Mouse (Mus musculus) midbrain, postnatal 0 days (tissue): ENCODE data around the gene Gzmm. TPM values are rescaled to one million over a fixed set of nuclear protein-coding genes. Genes with fewer than 3 reads are reported as not detected.

ENCODE experiments used
- ATAC-seq: fragments of 200-750 bp; cut with Nextera tagmentation; 2 replicates; pipeline ENCODE4 v1.8.0; 2017; ENCODE audit warnings: moderate number of reproducible peaks, mild to moderate bottlenecking, moderate TSS enrichment, moderate library complexity; ENCODE audit not compliant: low FRiP score
- DNase-seq: peaks from one replicate; pipeline ENCODE4 v3.0.0-alpha.2; 2015; ENCODE audit warnings: low spot score
- H3K27ac ChIP-seq: fragments of 300-500 bp; sonication (generic); 2 replicates; pipeline ENCODE4 v1.5.1; 2014; ENCODE audit warnings: low read depth, mild to moderate bottlenecking, low read length, mixed read lengths
- H3K27me3 ChIP-seq: fragments of 300-500 bp; sonication (generic); 2 replicates; pipeline ENCODE4 v1.6.1; 2014; ENCODE audit warnings: low read length, control low read depth, mixed read lengths; ENCODE audit not compliant: insufficient read depth
- H3K36me3 ChIP-seq: fragments of 300-500 bp; sonication (generic); 2 replicates; pipeline ENCODE4 v1.6.1; 2014; ENCODE audit warnings: low read length, control low read depth, mixed read lengths; ENCODE audit not compliant: insufficient read depth
- H3K4me1 ChIP-seq: fragments of 300-500 bp; sonication (generic); 2 replicates; pipeline ENCODE4 v1.6.1; 2014; ENCODE audit warnings: mild to moderate bottlenecking, control low read depth, antibody characterized with exemption, low read length, mixed read lengths; ENCODE audit not compliant: insufficient read depth
- H3K4me2 ChIP-seq: fragments of 300-500 bp; sonication (generic); 2 replicates; pipeline ENCODE4 v1.6.1; 2014; ENCODE audit warnings: low read depth, mild to moderate bottlenecking, low read length, mixed read lengths; ENCODE audit not compliant: poor library complexity, severe bottlenecking
- H3K4me3 ChIP-seq: fragments of 300-500 bp; sonication (generic); 2 replicates; pipeline ENCODE4 v1.5.1; 2014; ENCODE audit warnings: low read depth, mild to moderate bottlenecking, low read length, moderate library complexity
- H3K9ac ChIP-seq: fragments of 300-500 bp; sonication (generic); replicated peaks from 2 replicates; pipeline ENCODE4 v1.6.1; 2014; ENCODE audit warnings: mild to moderate bottlenecking, low read length, moderate library complexity, mixed read lengths; ENCODE audit not compliant: poor library complexity, severe bottlenecking
- H3K9me3 ChIP-seq: fragments of 300-500 bp; sonication (generic); 2 replicates; pipeline ENCODE4 v1.6.1; 2016; ENCODE audit warnings: low read length, control low read depth
- CTCF ChIP-seq: IDR thresholded peaks from 2 replicates; pipeline ENCODE4 v1.5.1; 2016; ENCODE audit warnings: antibody characterized with exemption, mild to moderate bottlenecking
- whole genome bisulfite sequencing: fragments of 180-500 bp; shearing (Covaris S2); extraction: QIAGEN DNeasy Blood & Tissue Kit; methylation state at CpG from one replicate; pipeline ENCODE4 v1.1.7; 2014; 5-methylcytosine and 5-hydroxymethylcytosine counted together
- polyA plus RNA-seq: library from polyadenylated mRNA; unstranded; fragments of >200 nt; fragmentation: Nextera tagmentation; extraction: Ambion mirVana; gene quantifications from 2 replicates; pipeline ENCODE4 v1.2.1, GENCODE M21; 2015
- total RNA-seq: library from RNA; depleted of rRNA; stranded (reverse); fragments of >200 nt; gene quantifications from 2 replicates; pipeline ENCODE4 v1.2.3, GENCODE M21; 2014; rRNA removed

Gzmm gene
- total and polyA plus RNA-seq, 2 experiments from 2014 or later: 0.66 to 1.2 TPM

DNA sequence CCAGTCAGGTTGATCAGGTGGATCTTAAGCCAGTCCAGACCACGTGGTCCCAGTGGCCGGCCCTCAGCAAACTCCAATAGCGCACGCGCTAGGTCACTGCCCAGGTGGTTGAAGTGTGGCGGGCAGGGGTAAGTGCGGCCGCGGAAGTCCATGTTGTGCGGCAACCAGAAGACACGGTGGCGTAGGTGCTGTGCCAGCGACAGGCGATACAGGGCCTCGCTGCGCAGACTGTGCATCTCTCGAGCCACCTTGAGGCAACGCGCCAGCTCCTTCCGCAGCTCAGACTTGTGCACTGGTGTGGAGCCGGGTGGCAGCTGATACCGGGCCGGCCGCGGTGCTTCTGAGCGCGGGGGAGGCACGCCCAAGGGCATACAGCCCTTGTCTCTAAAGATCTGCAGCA is 50.4 kb downstream of the Gzmm start:
- no peak for TF ChIP-seq CTCF
- ATAC-seq (no peak), DNase-seq (no peak)
- no peak overlapping the region for H3K4me3 ChIP-seq
- no peaks in the 10 kb centered on the region for H3K4me1 ChIP-seq
- no peak overlapping the region for H3K4me2 ChIP-seq
- 96% methylated on average over 28 of the region's 28 CpGs for WGBS
- peaks cover 17% of the 10 kb centered on the region for H3K9me3 ChIP-seq
- no peak overlapping the region for H3K27ac ChIP-seq
- H3K27me3 ChIP-seq: no peaks in the 10 kb centered on the region
- no peak overlapping the region for H3K9ac ChIP-seq
- H3K36me3 ChIP-seq: peaks cover 92% of the 10 kb centered on the region

DNA sequence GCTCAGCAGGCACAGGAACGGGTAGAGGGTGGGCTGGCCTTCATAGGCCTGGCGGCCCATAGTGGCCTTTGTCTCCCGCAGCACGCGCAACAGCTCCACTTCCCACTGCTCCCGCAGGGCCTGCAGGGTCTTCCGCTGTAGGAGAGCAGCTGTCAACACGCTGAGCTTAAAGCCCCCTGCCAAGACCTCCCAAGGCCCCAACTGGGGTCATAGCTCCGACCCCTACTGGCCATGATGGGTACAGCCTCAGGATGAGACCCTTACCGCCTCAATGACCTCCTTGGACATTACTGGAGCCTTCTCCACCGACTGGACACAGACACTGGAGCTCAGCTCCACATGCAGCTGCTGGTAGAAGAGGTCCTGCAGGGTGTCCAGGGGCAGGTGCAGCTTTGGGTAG is 52.0 kb downstream of the Gzmm start:
- 48% methylated on average over 11 of the region's 11 CpGs for WGBS
- Histone ChIP-seq H3K9ac (no peak overlapping the region), H3K4me3 (no peak overlapping the region), H3K27ac (no peak overlapping the region), H3K36me3 (peaks cover 77% of the 10 kb centered on the region), H3K27me3 (no peaks in the 10 kb centered on the region), H3K4me1 (no peaks in the 10 kb centered on the region), H3K4me2 (no peak overlapping the region), H3K9me3 (peaks cover 17% of the 10 kb centered on the region)
- no peak; the same call in 1 of the 2 replicates for TF ChIP-seq CTCF
- DNase-seq (no peak), ATAC-seq (no peak)

DNA sequence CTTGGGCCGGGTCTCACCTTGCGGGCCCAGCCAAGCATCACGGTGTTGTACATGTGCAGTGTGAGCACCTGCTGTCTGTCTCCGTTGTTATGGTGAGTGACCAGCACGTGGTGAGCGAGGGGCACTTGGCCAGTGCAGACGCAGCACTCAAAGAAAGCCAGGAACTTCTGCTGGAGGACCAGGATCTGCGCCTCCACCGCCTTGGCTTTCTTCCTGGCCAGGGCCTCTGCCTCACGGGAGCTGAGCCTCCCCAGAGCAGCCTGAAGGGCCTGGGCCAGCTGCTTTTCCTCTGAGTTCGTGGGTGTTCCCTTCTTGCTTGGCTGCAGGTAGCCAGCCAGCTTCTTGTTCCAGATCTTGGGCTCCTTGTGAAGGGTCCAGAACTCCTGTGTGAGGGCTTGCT is 54.3 kb downstream of the Gzmm start:
- Histone ChIP-seq H3K4me2 (no peak overlapping the region), H3K27me3 (no peaks in the 10 kb centered on the region), H3K9me3 (peaks cover 17% of the 10 kb centered on the region), H3K9ac (no peak overlapping the region), H3K4me1 (no peaks in the 10 kb centered on the region), H3K4me3 (no peak overlapping the region), H3K27ac (no peak overlapping the region), H3K36me3 (peaks cover 56% of the 10 kb centered on the region)
- WGBS: 89% methylated on average over 11 of the region's 11 CpGs
- DNase-seq (no peak), ATAC-seq (no peak)
- TF ChIP-seq CTCF: no peak

DNA sequence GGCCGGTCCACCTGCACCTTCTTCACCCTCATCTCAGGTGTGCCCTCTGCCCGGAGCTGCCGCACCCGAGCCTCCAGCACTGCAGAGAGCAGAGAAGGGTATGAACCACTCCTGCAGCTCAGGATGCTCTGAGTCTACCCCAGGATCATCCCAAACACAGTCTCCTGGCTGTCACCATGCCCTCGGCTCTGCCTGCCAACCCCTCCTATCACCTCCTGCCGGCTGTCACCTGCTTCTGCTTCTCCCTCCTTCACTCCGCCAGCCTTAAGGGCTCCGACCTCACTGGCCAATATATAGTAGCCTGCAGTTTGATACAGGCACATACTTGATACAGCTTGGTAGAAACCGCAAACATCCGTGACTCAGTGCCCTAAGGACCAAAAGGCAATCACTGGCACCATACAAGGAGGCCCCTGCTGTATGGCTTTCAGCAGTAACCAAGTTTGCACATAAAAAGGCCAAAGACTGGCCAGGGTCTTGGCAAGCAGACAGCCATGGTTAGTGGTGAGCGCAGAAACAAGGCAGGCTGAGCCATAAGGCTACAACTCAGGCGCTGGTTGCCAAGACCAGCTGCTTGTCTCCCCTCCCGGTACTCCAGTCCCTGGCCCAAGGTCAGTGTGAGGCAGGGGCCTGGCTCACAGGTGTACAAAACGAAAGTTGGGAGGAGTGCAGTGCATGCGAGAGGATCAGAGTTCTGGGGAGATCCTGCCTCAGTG is 55.0 kb downstream of the Gzmm start:
- ATAC-seq: no peak
- no peak overlapping the region for H3K4me3 ChIP-seq
- no peak for DNase-seq
- TF ChIP-seq CTCF: no peak
- no peaks in the 10 kb centered on the region for H3K4me1 ChIP-seq
- peaks cover 15% of the 10 kb centered on the region for H3K9me3 ChIP-seq
- no peak overlapping the region for H3K9ac ChIP-seq
- 95% methylated on average over 15 of the region's 15 CpGs for WGBS
- no peaks in the 10 kb centered on the region for H3K27me3 ChIP-seq
- no peak overlapping the region for H3K4me2 ChIP-seq
- peaks cover 51% of the 10 kb centered on the region for H3K36me3 ChIP-seq
- no peak overlapping the region for H3K27ac ChIP-seq

Other genes with a start within 250 kb of the Gzmm start
- gene Vmn2r83, start 220.3 kb upstream of the Gzmm start, total RNA-seq: not detected in 2 replicates
- not detected in 2 replicates for gene Vmn2r83, start 220.3 kb upstream of the Gzmm start, polyA plus RNA-seq
- 34.6 and 56.9 TPM in 2 replicates for gene Plpp2, start 155.2 kb upstream of the Gzmm start, total RNA-seq
- gene Plpp2, start 155.2 kb upstream of the Gzmm start, polyA plus RNA-seq: 22.7 and 25.6 TPM in 2 replicates
- gene Mier2, start 133.8 kb upstream of the Gzmm start, total RNA-seq: 95.6 and 98.8 TPM in 2 replicates
- gene Mier2, start 133.8 kb upstream of the Gzmm start, polyA plus RNA-seq: 43.3 and 46.6 TPM in 2 replicates
- gene Theg, start 101.7 kb upstream of the Gzmm start, total RNA-seq: not detected in 2 replicates
- gene Theg, start 101.7 kb upstream of the Gzmm start, polyA plus RNA-seq: not detected in 2 replicates
- 43.6 and 45.2 TPM in 2 replicates for gene C2cd4c, start 75.0 kb upstream of the Gzmm start, total RNA-seq
- gene C2cd4c, start 75.0 kb upstream of the Gzmm start, polyA plus RNA-seq: 1.7 and 1.8 TPM in 2 replicates
- 74.5 and 78.2 TPM in 2 replicates for gene Shc2, start 51.1 kb upstream of the Gzmm start, total RNA-seq
- gene Shc2, start 51.1 kb upstream of the Gzmm start, polyA plus RNA-seq: 25.9 and 26.2 TPM in 2 replicates
- gene Odf3l2, start 43.3 kb upstream of the Gzmm start, total RNA-seq: 2.3 TPM in 1 of 2 replicates, not detected in the other
- gene Odf3l2, start 43.3 kb upstream of the Gzmm start, polyA plus RNA-seq: 1.6 and 2.1 TPM in 2 replicates
- gene Madcam1, start 24.5 kb upstream of the Gzmm start, total RNA-seq: 1.7 and 1.9 TPM in 2 replicates
- gene Madcam1, start 24.5 kb upstream of the Gzmm start, polyA plus RNA-seq: 1.3 and 1.6 TPM in 2 replicates
- gene Tpgs1, start 19.7 kb upstream of the Gzmm start, total RNA-seq: 80.9 and 85.9 TPM in 2 replicates
- gene Tpgs1, start 19.7 kb upstream of the Gzmm start, polyA plus RNA-seq: 139 and 146 TPM in 2 replicates
- 65.8 and 99.4 TPM in 2 replicates for gene Cdc34, start 6.8 kb upstream of the Gzmm start, total RNA-seq
- gene Cdc34, start 6.8 kb upstream of the Gzmm start, polyA plus RNA-seq: 72.5 and 75.2 TPM in 2 replicates
- gene Bsg, start 15.5 kb downstream of the Gzmm start, total RNA-seq: 1,054 and 1,082 TPM in 2 replicates
- 1,042 and 1,135 TPM in 2 replicates for gene Bsg, start 15.5 kb downstream of the Gzmm start, polyA plus RNA-seq
- gene Hcn2, start 27.6 kb downstream of the Gzmm start, total RNA-seq: 60.9 and 66.1 TPM in 2 replicates
- gene Hcn2, start 27.6 kb downstream of the Gzmm start, polyA plus RNA-seq: 5.0 TPM in 2 replicates
- gene Polrmt, start 57.6 kb downstream of the Gzmm start, total RNA-seq: 42.0 and 43.2 TPM in 2 replicates
- 32.5 and 37.4 TPM in 2 replicates for gene Polrmt, start 57.6 kb downstream of the Gzmm start, polyA plus RNA-seq
- gene Fgf22, start 66.1 kb downstream of the Gzmm start, total RNA-seq: 1.7 and 2.2 TPM in 2 replicates
- gene Fgf22, start 66.1 kb downstream of the Gzmm start, polyA plus RNA-seq: 3.1 and 4.0 TPM in 2 replicates
- gene Rnf126, start 77.9 kb downstream of the Gzmm start, total RNA-seq: 79.6 and 107 TPM in 2 replicates
- gene Rnf126, start 77.9 kb downstream of the Gzmm start, polyA plus RNA-seq: 121 and 134 TPM in 2 replicates
- 3.3 and 3.4 TPM in 2 replicates for gene Fstl3, start 88.3 kb downstream of the Gzmm start, total RNA-seq
- 3.0 and 3.9 TPM in 2 replicates for gene Fstl3, start 88.3 kb downstream of the Gzmm start, polyA plus RNA-seq
- gene Prss57, start 101.9 kb downstream of the Gzmm start, total RNA-seq: 1.1 TPM in 1 of 2 replicates, not detected in the other
- gene Prss57, start 101.9 kb downstream of the Gzmm start, polyA plus RNA-seq: 0.09 and 0.25 TPM in 2 replicates
- gene Palm, start 104.6 kb downstream of the Gzmm start, total RNA-seq: 161 and 165 TPM in 2 replicates
- 302 and 308 TPM in 2 replicates for gene Palm, start 104.6 kb downstream of the Gzmm start, polyA plus RNA-seq
- 0.24 TPM in 1 of 2 replicates, not detected in the other for gene Misp, start 132.0 kb downstream of the Gzmm start, total RNA-seq
- 0.18 and 0.27 TPM in 2 replicates for gene Misp, start 132.0 kb downstream of the Gzmm start, polyA plus RNA-seq
- gene Ptbp1, start 165.4 kb downstream of the Gzmm start, total RNA-seq: 114 and 119 TPM in 2 replicates
- gene Ptbp1, start 165.4 kb downstream of the Gzmm start, polyA plus RNA-seq: 46.2 and 49.7 TPM in 2 replicates
- 5.9 and 7.5 TPM in 2 replicates for gene Prtn3, start 185.5 kb downstream of the Gzmm start, total RNA-seq
- gene Prtn3, start 185.5 kb downstream of the Gzmm start, polyA plus RNA-seq: 11.7 and 14.6 TPM in 2 replicates
- 494 and 539 TPM in 2 replicates for gene Plppr3, start 185.6 kb downstream of the Gzmm start, total RNA-seq
- gene Plppr3, start 185.6 kb downstream of the Gzmm start, polyA plus RNA-seq: 350 and 358 TPM in 2 replicates
- not detected in 2 replicates for gene Elane, start 197.2 kb downstream of the Gzmm start, total RNA-seq
- not detected in 2 replicates for gene Elane, start 197.2 kb downstream of the Gzmm start, polyA plus RNA-seq
- not detected in 2 replicates for gene Cfd, start 201.8 kb downstream of the Gzmm start, total RNA-seq
- gene Cfd, start 201.8 kb downstream of the Gzmm start, polyA plus RNA-seq: not detected in 2 replicates
- gene Med16, start 219.9 kb downstream of the Gzmm start, total RNA-seq: 75.9 and 79.6 TPM in 2 replicates
- 54.9 and 55.3 TPM in 2 replicates for gene Med16, start 219.9 kb downstream of the Gzmm start, polyA plus RNA-seq
- gene Gm26602, start 221.8 kb downstream of the Gzmm start, total RNA-seq: not detected in 2 replicates
- 7.4 and 17.3 TPM in 2 replicates for gene Gm26602, start 221.8 kb downstream of the Gzmm start, polyA plus RNA-seq
- gene Kiss1r, start 228.0 kb downstream of the Gzmm start, total RNA-seq: 6.1 and 9.6 TPM in 2 replicates
- gene Kiss1r, start 228.0 kb downstream of the Gzmm start, polyA plus RNA-seq: 4.4 and 5.5 TPM in 2 replicates
- 108 and 118 TPM in 2 replicates for gene R3hdm4, start 232.2 kb downstream of the Gzmm start, total RNA-seq
- 301 and 323 TPM in 2 replicates for gene R3hdm4, start 232.2 kb downstream of the Gzmm start, polyA plus RNA-seq
- gene Arid3a, start 238.0 kb downstream of the Gzmm start, total RNA-seq: 9.0 and 9.5 TPM in 2 replicates
- gene Arid3a, start 238.0 kb downstream of the Gzmm start, polyA plus RNA-seq: 3.1 and 3.3 TPM in 2 replicates